Mouse (Mus musculus): ENCODE data around the gene Nup62.

DNA sequence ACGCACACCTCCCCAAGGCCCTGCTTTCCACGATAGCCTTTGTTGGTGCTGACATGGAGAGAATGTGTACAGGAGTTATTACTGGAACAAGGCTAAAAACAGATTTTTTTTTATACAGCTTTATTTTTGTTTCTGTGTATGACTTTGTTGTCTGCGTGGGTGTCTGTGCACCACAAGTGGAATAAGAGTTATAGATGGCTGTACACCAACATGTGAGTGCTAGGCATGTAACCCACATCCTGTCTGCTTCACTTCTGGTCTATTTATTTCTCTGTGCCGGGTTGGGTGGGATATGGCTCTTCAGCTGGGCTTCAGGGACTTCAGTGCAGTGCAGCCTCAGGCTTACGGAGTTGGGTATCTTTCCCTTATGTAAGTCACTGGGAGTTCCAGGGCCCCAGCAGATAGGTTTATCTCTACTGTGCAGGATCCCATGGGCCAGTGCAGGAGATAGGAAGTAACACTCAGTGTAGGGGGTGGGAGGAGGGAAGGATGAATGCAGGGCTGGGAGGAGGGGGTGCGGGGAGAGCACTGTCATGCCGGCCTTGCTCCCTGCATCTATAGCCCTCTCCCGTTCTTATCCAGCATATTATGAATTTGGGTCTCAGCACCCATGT is 43.2 kb upstream of the Nup62 start:
- TF ChIP-seq MAX (IDR thresholded peaks at IDR 0.05) = no peak
- TF ChIP-seq CTCF (IDR thresholded peaks at IDR 0.05; ENCODE audit: control insufficient read depth, insufficient read depth, insufficient read length) = no peak
